Mouse (Mus musculus): Measurements from ENCODE around the gene Ppp1r9b. TPM values are rescaled to one million over a fixed set of nuclear protein-coding genes. Genes with fewer than 3 reads are reported as not detected.

The Ppp1r9b gene
- 45.2 and 53.2 TPM in 2 replicates for polyA plus RNA-seq (2012; rRNA removed)

GRCm38 (mm10) chr11:94990749-94991577 lies at the start of gene Ppp1r9b:
TSS of gene Ppp1r9b (plus strand) at chr11:94991035.

GRCm38 (mm10) chr11:94967419-94967818 lies 23.4 kb upstream of the Ppp1r9b start, which contains the start of gene Hils1:
TSS of gene Hils1 (plus strand) at chr11:94967593.

GRCm38 (mm10) chr11:94976199-94976598 lies 14.6 kb upstream of the Ppp1r9b start, which contains the start of gene Sgca:
TSS of gene Sgca (minus strand) at chr11:94976327.

GRCm38 (mm10) chr11:95009629-95010014 lies 18.8 kb downstream of the Ppp1r9b start, which contains the start of gene Samd14:
TSS of gene Samd14 (plus strand) at chr11:95009879.

GRCm38 (mm10) chr11:95041139-95041609 lies 50.3 kb downstream of the Ppp1r9b start, which contains the start of gene Pdk2:
TSS of gene Pdk2 (minus strand) at chr11:95041354.

Other genes starting within 250 kb of the Ppp1r9b start
- 0.04 and 0.12 TPM in 2 replicates for gene Cdc34b, start 249.3 kb upstream of the Ppp1r9b start, polyA plus RNA-seq (2012; rRNA removed)
- 0.04 TPM in 1 of 2 replicates, not detected in the other for gene Tmem92, start 208.3 kb upstream of the Ppp1r9b start, polyA plus RNA-seq (2012; rRNA removed)
- 30.8 and 149 TPM in 2 replicates for gene Col1a1, start 54.8 kb upstream of the Ppp1r9b start, polyA plus RNA-seq (2012; rRNA removed)
- not detected in 2 replicates for gene Hils1, start 23.4 kb upstream of the Ppp1r9b start, polyA plus RNA-seq (2012; rRNA removed)
- gene Sgca, start 14.7 kb upstream of the Ppp1r9b start, polyA plus RNA-seq (2012; rRNA removed): 0.10 and 1.6 TPM in 2 replicates
- gene Samd14, start 18.8 kb downstream of the Ppp1r9b start, polyA plus RNA-seq (2012; rRNA removed): 115 and 127 TPM in 2 replicates
- 15.4 and 15.9 TPM in 2 replicates for gene Pdk2, start 50.3 kb downstream of the Ppp1r9b start, polyA plus RNA-seq (2012; rRNA removed)
- 30.3 and 31.8 TPM in 2 replicates for gene Itga3, start 85.8 kb downstream of the Ppp1r9b start, polyA plus RNA-seq (2012; rRNA removed)
- 0.08 and 0.52 TPM in 2 replicates for gene Dlx3, start 129.1 kb downstream of the Ppp1r9b start, polyA plus RNA-seq (2012; rRNA removed)
- gene Dlx4, start 155.2 kb downstream of the Ppp1r9b start, polyA plus RNA-seq (2012; rRNA removed): 0.13 and 0.28 TPM in 2 replicates

Measured in central nervous system, embryonic 18 days (tissue).